Mouse (Mus musculus) stomach, embryonic 14.5 days (tissue): ENCODE measurements around the gene Bcar3. TPM values are rescaled to one million over a fixed set of nuclear protein-coding genes. Genes with fewer than 3 reads are reported as not detected.

Source experiments
- ATAC-seq: fragments of 200-750 bp; cut with Nextera tagmentation; 2 replicates; pipeline ENCODE4 v1.8.0; 2017; ENCODE audit warnings: low read depth, moderate TSS enrichment; ENCODE audit not compliant: insufficient number of reproducible peaks, insufficient read depth, low FRiP score
- H3K27ac ChIP-seq: fragments of 300-500 bp; sonication (generic); 2 replicates; pipeline ENCODE4 v1.5.1; 2014; ENCODE audit warnings: mild to moderate bottlenecking, low read length, moderate library complexity, mixed read lengths
- H3K27me3 ChIP-seq: fragments of 300-500 bp; sonication (generic); 2 replicates; pipeline ENCODE4 v1.6.1; 2014; ENCODE audit warnings: low read length, control low read depth, mixed read lengths; ENCODE audit not compliant: control insufficient read depth, insufficient read depth
- H3K36me3 ChIP-seq: fragments of 300-500 bp; sonication (generic); 2 replicates; pipeline ENCODE4 v1.6.1; 2014; ENCODE audit warnings: mild to moderate bottlenecking, control low read depth, low read length, moderate library complexity, mixed read lengths; ENCODE audit not compliant: control insufficient read depth, insufficient read depth
- H3K4me1 ChIP-seq: fragments of 300-500 bp; sonication (generic); 2 replicates; pipeline ENCODE4 v1.6.1; 2014; ENCODE audit warnings: low read length, control low read depth, mixed read lengths; ENCODE audit not compliant: control insufficient read depth, insufficient read depth
- H3K4me2 ChIP-seq: fragments of 300-500 bp; sonication (generic); replicated peaks from 2 replicates; pipeline ENCODE4 v1.6.1; 2014; ENCODE audit warnings: low read depth, low read length, control low read depth
- H3K4me3 ChIP-seq: fragments of 300-500 bp; sonication (generic); 2 replicates; pipeline ENCODE4 v1.5.1; 2014; ENCODE audit warnings: low read depth, low read length, control low read depth
- H3K9ac ChIP-seq: fragments of 300-500 bp; sonication (generic); replicated peaks from 2 replicates; pipeline ENCODE4 v1.6.1; 2014; ENCODE audit warnings: low read depth, mild to moderate bottlenecking, control low read depth, low read length, moderate library complexity, mixed read lengths
- H3K9me3 ChIP-seq: fragments of 300-500 bp; sonication (generic); 2 replicates; pipeline ENCODE4 v1.6.1; 2016; ENCODE audit warnings: low read depth, low read length, control low read depth; ENCODE audit not compliant: control insufficient read depth
- WGBS: fragments of 180-500 bp; shearing (Covaris S2); extraction: QIAGEN DNeasy Blood & Tissue Kit; methylation state at CpG from one replicate; pipeline ENCODE4 v1.1.7; 2014; 5-methylcytosine and 5-hydroxymethylcytosine counted together
- polyA plus RNA-seq: library from polyadenylated mRNA; unstranded; fragments of >200 nt; fragmentation: Nextera tagmentation; extraction: Ambion mirVana; gene quantifications from 2 replicates; pipeline ENCODE4 v1.2.1, GENCODE M21; 2014

Bcar3 gene
- polyA plus RNA-seq, 1 experiment from 2014 or later: 11.3 TPM

DNA sequence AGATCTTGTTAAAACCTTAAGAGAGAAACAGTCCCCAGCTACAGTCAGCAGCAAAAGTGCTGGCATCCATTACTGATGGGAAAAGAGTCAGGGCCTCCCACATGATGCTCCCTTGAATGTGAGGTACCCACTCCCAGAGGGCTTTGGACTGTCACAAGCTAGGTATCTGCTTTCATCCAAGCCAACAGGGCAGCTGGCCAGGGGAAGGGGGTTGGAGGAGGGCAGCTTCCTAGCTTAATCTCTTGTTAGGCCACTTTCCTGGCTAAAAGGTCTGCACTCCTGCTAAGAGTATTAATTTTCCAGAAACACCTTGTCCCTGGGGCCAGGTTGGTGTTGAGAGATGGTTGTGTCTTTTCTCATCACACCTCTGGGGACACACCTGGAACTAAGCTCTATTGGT lies 82.1 kb downstream of the Bcar3 start:
- Histone ChIP-seq H3K4me3 (no peak overlapping the region), H3K4me1 (peaks cover 14% of the 10 kb centered on the region; the same call in 1 of the 2 replicates), H3K27me3 (no peaks in the 10 kb centered on the region), H3K9me3 (no peaks in the 10 kb centered on the region), H3K27ac (peak overlapping the region; percentile 21; the same call in 1 of the 2 replicates), H3K9ac (no peak overlapping the region), H3K4me2 (no peak overlapping the region), H3K36me3 (no peaks in the 10 kb centered on the region)
- no peak for ATAC-seq

DNA sequence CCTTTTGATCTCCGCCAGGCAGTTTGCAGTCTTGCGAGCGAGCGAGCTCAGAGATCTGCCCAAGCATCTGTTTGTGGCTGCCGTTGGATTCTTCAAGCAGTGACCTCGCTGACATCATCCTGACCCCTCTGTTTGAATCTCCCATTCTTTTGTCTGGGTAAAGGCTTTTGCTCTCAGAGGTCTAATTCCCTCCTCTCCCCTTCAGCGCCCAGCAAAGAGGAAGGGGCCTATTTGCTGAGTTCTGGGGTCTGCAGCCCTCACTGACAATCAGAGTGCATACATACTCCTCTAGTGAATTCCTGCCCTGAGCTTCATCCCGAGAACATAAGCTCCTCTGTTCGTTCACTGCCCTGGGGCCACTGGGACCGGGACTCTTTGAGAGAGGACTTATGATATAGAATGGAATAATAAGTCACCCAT lies 82.5 kb downstream of the Bcar3 start:
- Histone ChIP-seq H3K27ac (peak overlapping the region; percentile 21; the same call in 1 of the 2 replicates), H3K36me3 (no peaks in the 10 kb centered on the region), H3K27me3 (no peaks in the 10 kb centered on the region), H3K4me2 (no peak overlapping the region), H3K4me1 (peaks cover 14% of the 10 kb centered on the region; the same call in 1 of the 2 replicates), H3K9ac (no peak overlapping the region), H3K4me3 (no peak overlapping the region), H3K9me3 (no peaks in the 10 kb centered on the region)
- no peak for ATAC-seq
- 51% methylated on average over 10 of the region's 10 CpGs for WGBS

DNA sequence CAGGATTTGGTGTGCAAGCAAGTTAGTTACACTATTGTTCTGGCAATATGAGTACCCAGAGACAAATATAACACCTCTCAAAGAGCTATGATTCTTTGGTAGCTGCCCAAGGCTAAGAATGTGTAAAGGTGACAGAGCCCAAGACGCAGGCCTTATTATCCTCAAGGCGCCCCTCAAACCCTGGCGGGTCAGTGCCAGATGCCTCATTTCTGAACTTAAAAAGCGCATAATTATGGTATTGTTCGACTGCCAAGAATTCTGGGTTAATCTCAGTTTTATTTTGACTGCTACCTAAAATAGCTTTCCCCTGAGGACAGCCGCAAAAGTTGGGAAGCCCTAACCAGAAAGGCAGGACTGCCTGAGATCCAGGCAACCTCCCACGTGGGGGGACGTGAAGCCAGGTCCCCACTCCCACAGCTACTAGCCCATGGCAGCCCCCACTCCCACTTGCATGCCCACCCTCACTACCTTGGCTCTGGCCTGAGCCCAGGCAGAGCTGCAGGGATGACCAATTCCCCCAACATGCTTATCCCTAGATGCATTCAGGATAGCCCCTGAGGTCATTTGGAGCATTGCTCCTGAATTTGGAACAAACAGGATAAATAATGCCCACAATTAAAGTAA lies 83.0 kb downstream of the Bcar3 start:
- H3K36me3 ChIP-seq: no peaks in the 10 kb centered on the region
- H3K9me3 ChIP-seq: no peaks in the 10 kb centered on the region
- no peak overlapping the region for H3K9ac ChIP-seq
- no peak for ATAC-seq
- no peak overlapping the region for H3K27ac ChIP-seq
- peaks cover 14% of the 10 kb centered on the region; the same call in 1 of the 2 replicates for H3K4me1 ChIP-seq
- 56% methylated on average over 8 of the region's 8 CpGs for WGBS
- no peak overlapping the region for H3K4me3 ChIP-seq
- H3K27me3 ChIP-seq: no peaks in the 10 kb centered on the region
- H3K4me2 ChIP-seq: no peak overlapping the region

DNA sequence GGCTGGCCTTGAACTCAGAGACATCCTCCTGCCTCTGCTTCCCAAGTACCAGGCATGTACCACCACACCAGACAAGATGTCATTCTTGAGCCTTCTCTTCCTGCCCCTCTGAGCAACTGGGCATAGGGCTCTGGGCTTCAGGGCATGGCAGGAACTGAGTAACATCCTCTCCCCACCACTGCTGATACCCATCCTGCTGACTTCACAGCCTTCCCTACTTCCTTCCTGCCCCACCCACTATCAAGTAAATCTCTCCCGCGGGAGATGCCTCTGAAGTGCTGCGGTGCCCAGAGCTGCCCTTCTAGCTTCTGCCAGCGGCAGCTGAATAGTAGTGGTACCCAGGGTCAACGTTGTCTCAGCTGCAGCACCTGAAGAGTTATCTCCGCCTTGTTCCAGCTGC lies 84.7 kb downstream of the Bcar3 start:
- no peak for ATAC-seq
- Histone ChIP-seq H3K27ac (no peak overlapping the region), H3K27me3 (no peaks in the 10 kb centered on the region), H3K9me3 (no peaks in the 10 kb centered on the region), H3K4me2 (no peak overlapping the region), H3K36me3 (no peaks in the 10 kb centered on the region), H3K4me1 (peaks cover 14% of the 10 kb centered on the region; the same call in 1 of the 2 replicates), H3K9ac (no peak overlapping the region), H3K4me3 (no peak overlapping the region)
- WGBS: 62% methylated on average over 6 of the region's 6 CpGs

DNA sequence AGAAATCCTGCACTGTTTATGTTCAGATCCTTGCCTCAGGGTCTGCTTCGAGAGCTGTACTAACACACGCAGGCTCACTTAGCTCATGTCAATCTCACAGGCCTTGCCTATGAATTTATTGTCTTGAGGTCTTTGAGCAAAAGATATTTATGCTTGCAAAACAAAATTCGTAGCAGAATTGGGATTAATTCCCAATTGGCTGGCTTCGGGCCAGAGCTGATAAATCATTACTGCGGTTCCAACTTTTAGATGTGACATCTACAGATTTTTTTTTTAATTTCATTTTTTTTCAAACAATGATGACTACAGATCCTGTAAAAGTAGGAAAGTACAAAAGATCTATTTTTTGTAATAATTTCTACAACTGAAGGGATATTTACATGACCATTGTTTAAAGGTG lies 86.8 kb downstream of the Bcar3 start:
- no peak for ATAC-seq
- no peak overlapping the region for H3K27ac ChIP-seq
- no peak overlapping the region for H3K4me2 ChIP-seq
- no peaks in the 10 kb centered on the region for H3K9me3 ChIP-seq
- no peaks in the 10 kb centered on the region for H3K27me3 ChIP-seq
- WGBS: 54% methylated on average over 5 of the region's 5 CpGs
- H3K9ac ChIP-seq: no peak overlapping the region
- H3K36me3 ChIP-seq: no peaks in the 10 kb centered on the region
- H3K4me1 ChIP-seq: peaks cover 14% of the 10 kb centered on the region; the same call in 1 of the 2 replicates
- no peak overlapping the region for H3K4me3 ChIP-seq

DNA sequence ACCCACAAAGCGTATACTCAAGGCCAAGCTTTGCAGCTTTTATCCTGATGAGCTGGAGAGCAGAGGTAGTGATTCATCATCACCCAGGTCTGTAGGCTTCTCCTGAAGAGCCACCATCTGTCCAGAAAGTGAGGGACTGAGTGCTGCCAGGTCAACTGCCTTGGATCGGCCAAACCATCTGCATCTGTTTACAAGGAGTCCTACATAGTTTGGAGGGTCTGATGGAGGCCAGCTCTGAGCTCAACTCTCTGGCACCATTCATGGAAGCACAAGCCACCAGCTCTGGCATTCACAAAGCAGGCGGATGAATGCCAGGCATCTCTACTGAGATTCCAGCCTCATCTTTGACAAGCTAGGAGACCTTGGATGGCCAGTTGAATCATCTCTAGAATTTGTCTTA lies 87.7 kb downstream of the Bcar3 start:
- WGBS: 85% methylated on average over 3 of the region's 3 CpGs
- H3K27ac ChIP-seq: no peak overlapping the region
- no peak overlapping the region for H3K9ac ChIP-seq
- H3K36me3 ChIP-seq: no peaks in the 10 kb centered on the region
- ATAC-seq: no peak
- H3K27me3 ChIP-seq: no peaks in the 10 kb centered on the region
- H3K9me3 ChIP-seq: no peaks in the 10 kb centered on the region
- no peak overlapping the region for H3K4me3 ChIP-seq
- peaks cover 6% of the 10 kb centered on the region; the same call in 1 of the 2 replicates for H3K4me1 ChIP-seq
- no peak overlapping the region for H3K4me2 ChIP-seq

DNA sequence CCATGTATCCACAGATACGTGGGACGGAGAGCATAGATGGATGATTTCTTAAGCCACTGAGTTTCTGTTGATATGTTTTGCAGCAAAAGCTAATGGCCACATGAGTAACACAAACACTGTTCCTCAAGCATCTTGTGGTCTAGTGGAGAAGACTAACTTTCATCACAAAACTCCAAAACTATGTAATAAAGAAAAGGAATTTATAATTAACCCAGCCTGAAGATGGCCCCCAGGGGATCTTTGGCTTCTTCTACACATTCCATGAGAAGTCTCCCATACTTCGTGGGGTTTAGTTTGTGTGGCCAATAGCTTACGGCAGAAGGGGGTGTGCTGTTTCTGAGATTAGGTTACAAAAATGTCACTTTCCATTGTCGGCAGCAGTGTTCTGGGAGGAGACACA lies 92.5 kb downstream of the Bcar3 start:
- 84% methylated on average over 5 of the region's 5 CpGs for WGBS
- Histone ChIP-seq H3K4me1 (no peaks in the 10 kb centered on the region), H3K4me2 (no peak overlapping the region), H3K27ac (no peak overlapping the region), H3K27me3 (no peaks in the 10 kb centered on the region), H3K9ac (no peak overlapping the region), H3K4me3 (no peak overlapping the region), H3K9me3 (no peaks in the 10 kb centered on the region), H3K36me3 (no peaks in the 10 kb centered on the region)
- ATAC-seq: no peak

DNA sequence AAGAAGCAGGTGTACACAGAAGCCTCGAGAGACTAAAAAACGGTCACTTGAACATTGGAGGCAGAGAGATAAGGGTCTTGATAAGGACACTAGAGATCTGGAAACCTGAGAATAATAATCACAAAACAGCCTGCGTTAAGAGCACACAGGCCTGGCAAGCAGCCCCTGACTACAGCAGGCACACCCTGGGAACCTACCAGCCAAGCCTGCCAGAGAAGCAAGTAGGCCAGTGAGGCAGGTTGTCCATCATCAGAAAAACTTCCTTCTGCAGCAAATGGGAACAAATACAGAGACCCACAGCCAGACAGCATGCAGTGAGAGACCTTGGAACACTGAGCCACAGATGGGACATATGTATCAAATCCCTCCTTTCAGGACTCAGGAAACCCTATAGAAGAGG lies 93.8 kb downstream of the Bcar3 start:
- H3K4me2 ChIP-seq: no peak overlapping the region
- H3K4me1 ChIP-seq: no peaks in the 10 kb centered on the region
- no peak for ATAC-seq
- H3K27me3 ChIP-seq: no peaks in the 10 kb centered on the region
- H3K4me3 ChIP-seq: no peak overlapping the region
- H3K9ac ChIP-seq: no peak overlapping the region
- H3K27ac ChIP-seq: no peak overlapping the region
- no peaks in the 10 kb centered on the region for H3K9me3 ChIP-seq
- no peaks in the 10 kb centered on the region for H3K36me3 ChIP-seq
- WGBS: 55% methylated on average over 3 of the region's 3 CpGs

DNA sequence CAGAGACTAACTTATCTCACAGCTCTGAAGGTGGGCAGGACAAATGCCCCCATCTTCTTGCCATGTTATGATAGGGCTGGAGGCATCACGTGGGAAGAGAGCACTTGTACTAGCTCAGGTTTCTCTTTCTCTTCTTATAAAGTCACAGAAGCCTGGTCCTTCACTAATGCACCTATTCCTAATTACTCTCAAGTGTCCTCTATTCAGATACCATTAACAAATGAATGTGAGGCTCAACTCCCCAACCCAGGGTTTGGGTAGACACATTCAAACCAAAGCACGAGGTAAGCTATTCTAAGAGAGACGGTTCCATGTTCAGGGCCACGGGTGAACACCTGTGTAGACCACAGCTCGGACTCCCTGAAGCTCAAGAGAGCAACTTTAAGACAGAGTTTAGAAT lies 96.0 kb downstream of the Bcar3 start:
- Histone ChIP-seq H3K9ac (no peak overlapping the region), H3K4me3 (no peak overlapping the region), H3K4me2 (no peak overlapping the region), H3K36me3 (no peaks in the 10 kb centered on the region), H3K9me3 (no peaks in the 10 kb centered on the region), H3K27ac (no peak overlapping the region), H3K4me1 (no peaks in the 10 kb centered on the region), H3K27me3 (no peaks in the 10 kb centered on the region)
- ATAC-seq: no peak
- 81% methylated on average over 5 of the region's 5 CpGs for WGBS
